Mouse (Mus musculus): ENCODE measurements around the gene Prune2. TPM values are rescaled to one million over a fixed set of nuclear protein-coding genes. Genes with fewer than 3 reads are reported as not detected.

Gene Prune2
- polyA plus RNA-seq, 1 experiment from 2014 or later: 11.6 TPM

GRCm38 (mm10) chr19:16997915-16998314 lies 42.0 kb downstream of the Prune2 start:
- H3K4me3 ChIP-seq (ENCODE audit: control insufficient read depth in 1 of 2, insufficient read depth in 1 of 2, low read depth in 1 of 2, low read length in 2 of 2): no peak overlapping the region
- H3K36me3 ChIP-seq (ENCODE audit: control insufficient read depth, insufficient read depth, low read length): no peaks in the 10 kb centered on the region
- H3K4me2 ChIP-seq (ENCODE audit: low read length): no peak overlapping the region
- WGBS: 68% methylated on average over 7 of the region's 7 CpGs
- ATAC-seq (ENCODE audit: insufficient number of reproducible peaks, insufficient read depth, low FRiP score, low read depth): no peak
- no peaks in the 10 kb centered on the region for H3K4me1 ChIP-seq (ENCODE audit: control insufficient read depth in 2 of 2, insufficient read depth in 2 of 2, low read length in 2 of 2)
- no peak overlapping the region for H3K9ac ChIP-seq (ENCODE audit: low read length)
- H3K9me3 ChIP-seq (ENCODE audit: control insufficient read depth, low read length): no peaks in the 10 kb centered on the region
- no peaks in the 10 kb centered on the region for H3K27me3 ChIP-seq (ENCODE audit: control insufficient read depth, insufficient read depth, low read length)
- H3K27ac ChIP-seq (replicated peaks in 1 of 2; ENCODE audit: control insufficient read depth in 1 of 2, insufficient read depth in 1 of 2, low read depth in 2 of 2, low read length in 2 of 2): no peak overlapping the region

GRCm38 (mm10) chr19:17006220-17006907 lies 50.4 kb downstream of the Prune2 start:
- Histone ChIP-seq H3K4me1 (ENCODE audit: control insufficient read depth in 2 of 2, insufficient read depth in 2 of 2, low read length in 2 of 2) (peaks cover 3% of the 10 kb centered on the region in 2 experiments), H3K9ac (ENCODE audit: low read length) (no peak overlapping the region), H3K27ac (replicated peaks in 1 of 2; ENCODE audit: control insufficient read depth in 1 of 2, insufficient read depth in 1 of 2, low read depth in 2 of 2, low read length in 2 of 2) (no peak overlapping the region), H3K9me3 (ENCODE audit: control insufficient read depth, low read length) (no peaks in the 10 kb centered on the region), H3K4me3 (ENCODE audit: control insufficient read depth in 1 of 2, insufficient read depth in 1 of 2, low read depth in 1 of 2, low read length in 2 of 2) (no peak overlapping the region), H3K36me3 (ENCODE audit: control insufficient read depth, insufficient read depth, low read length) (no peaks in the 10 kb centered on the region), H3K4me2 (ENCODE audit: low read length) (no peak overlapping the region), H3K27me3 (ENCODE audit: control insufficient read depth, insufficient read depth, low read length) (no peaks in the 10 kb centered on the region)
- 67% methylated on average over 17 of the region's 17 CpGs for WGBS
- no peak for ATAC-seq (ENCODE audit: insufficient number of reproducible peaks, insufficient read depth, low FRiP score, low read depth)

GRCm38 (mm10) chr19:17011261-17011995 lies 55.5 kb downstream of the Prune2 start:
- 7% methylated on average over 6 of the region's 6 CpGs for WGBS
- Histone ChIP-seq H3K4me2 (ENCODE audit: low read length) (no peak overlapping the region), H3K4me3 (ENCODE audit: control insufficient read depth in 1 of 2, insufficient read depth in 1 of 2, low read depth in 1 of 2, low read length in 2 of 2) (no peak overlapping the region; a peak in 1 of 4 replicates), H3K27ac (replicated peaks in 1 of 2; ENCODE audit: control insufficient read depth in 1 of 2, insufficient read depth in 1 of 2, low read depth in 2 of 2, low read length in 2 of 2) (no peak overlapping the region), H3K4me1 (ENCODE audit: control insufficient read depth in 2 of 2, insufficient read depth in 2 of 2, low read length in 2 of 2) (peaks cover 4 to 6% of the 10 kb centered on the region in 2 experiments), H3K9me3 (ENCODE audit: control insufficient read depth, low read length) (no peaks in the 10 kb centered on the region), H3K9ac (ENCODE audit: low read length) (no peak overlapping the region), H3K27me3 (ENCODE audit: control insufficient read depth, insufficient read depth, low read length) (no peaks in the 10 kb centered on the region), H3K36me3 (ENCODE audit: control insufficient read depth, insufficient read depth, low read length) (no peaks in the 10 kb centered on the region)
- ATAC-seq (ENCODE audit: insufficient number of reproducible peaks, insufficient read depth, low FRiP score, low read depth): no peak

DNA sequence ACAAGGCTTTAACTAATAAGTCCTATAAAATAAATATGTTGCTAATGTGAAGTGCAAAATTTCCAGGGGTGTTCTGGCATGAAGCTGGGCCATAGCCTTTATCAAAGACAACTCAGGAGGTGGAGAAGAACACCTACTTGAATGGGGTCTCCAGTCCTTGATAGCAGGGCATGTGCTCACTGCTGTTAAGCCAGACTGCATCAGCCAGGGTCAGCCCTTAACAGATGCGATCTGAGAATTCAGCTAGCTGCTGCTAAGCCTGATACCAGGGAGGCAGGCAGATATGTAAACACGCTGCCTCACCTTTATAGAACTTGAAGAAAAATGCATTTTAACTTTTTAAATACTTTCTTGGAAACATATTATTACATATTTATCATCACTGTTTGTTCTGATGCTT lies 57.2 kb downstream of the Prune2 start:
- Histone ChIP-seq H3K4me1 (ENCODE audit: control insufficient read depth in 2 of 2, insufficient read depth in 2 of 2, low read length in 2 of 2) (peaks cover 4 to 6% of the 10 kb centered on the region in 2 experiments), H3K4me2 (ENCODE audit: low read length) (no peak overlapping the region), H3K9me3 (ENCODE audit: control insufficient read depth, low read length) (no peaks in the 10 kb centered on the region), H3K36me3 (ENCODE audit: control insufficient read depth, insufficient read depth, low read length) (no peaks in the 10 kb centered on the region), H3K27me3 (ENCODE audit: control insufficient read depth, insufficient read depth, low read length) (no peaks in the 10 kb centered on the region), H3K9ac (ENCODE audit: low read length) (no peak overlapping the region), H3K27ac (replicated peaks in 1 of 2; ENCODE audit: control insufficient read depth in 1 of 2, insufficient read depth in 1 of 2, low read depth in 2 of 2, low read length in 2 of 2) (no peak overlapping the region), H3K4me3 (ENCODE audit: control insufficient read depth in 1 of 2, insufficient read depth in 1 of 2, low read depth in 1 of 2, low read length in 2 of 2) (no peak overlapping the region)
- no peak for ATAC-seq (ENCODE audit: insufficient number of reproducible peaks, insufficient read depth, low FRiP score, low read depth)
- 58% methylated on average over 2 of the region's 2 CpGs for WGBS

DNA sequence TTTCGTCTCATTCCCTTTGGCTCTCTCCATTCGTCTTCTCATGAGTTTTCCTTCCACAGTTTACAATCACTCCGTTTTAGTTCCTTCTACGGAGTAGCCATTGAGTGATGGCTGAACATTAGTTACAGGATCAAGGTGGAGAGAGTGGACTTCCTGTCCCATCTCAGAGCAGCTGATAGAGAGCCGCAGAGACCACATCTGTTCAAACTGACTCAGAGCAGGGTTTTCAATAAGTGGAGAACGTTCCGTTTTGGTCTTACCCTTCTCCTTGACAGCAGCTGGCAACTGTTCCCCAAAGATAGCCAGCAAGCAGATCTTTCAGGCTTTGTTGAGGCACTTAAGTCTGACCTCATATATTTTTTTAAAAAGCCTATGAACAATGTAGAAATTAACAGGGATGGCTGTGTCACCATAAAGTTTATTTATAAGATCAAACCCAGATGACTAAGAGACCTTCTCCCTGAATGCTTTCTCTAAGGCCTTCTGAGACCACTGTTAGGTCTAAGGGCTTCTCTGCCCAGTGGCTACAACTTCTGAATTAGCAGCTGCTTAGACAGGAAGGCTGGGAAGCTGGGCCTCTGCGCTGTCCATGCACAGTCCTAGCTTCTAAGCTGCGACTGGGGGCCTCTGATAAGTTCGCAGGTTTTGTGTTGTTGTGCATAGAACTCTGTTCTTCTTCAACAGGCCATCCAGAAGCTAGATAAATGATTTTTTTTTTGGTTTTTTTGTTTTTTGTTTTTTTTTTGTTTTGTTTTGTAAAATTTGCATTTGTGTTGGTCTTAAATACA lies 58.6 kb downstream of the Prune2 start:
- no peak overlapping the region for H3K27ac ChIP-seq (replicated peaks in 1 of 2; ENCODE audit: control insufficient read depth in 1 of 2, insufficient read depth in 1 of 2, low read depth in 2 of 2, low read length in 2 of 2)
- no peaks in the 10 kb centered on the region for H3K9me3 ChIP-seq (ENCODE audit: control insufficient read depth, low read length)
- no peaks in the 10 kb centered on the region for H3K36me3 ChIP-seq (ENCODE audit: control insufficient read depth, insufficient read depth, low read length)
- H3K9ac ChIP-seq (ENCODE audit: low read length): no peak overlapping the region
- H3K4me1 ChIP-seq (ENCODE audit: control insufficient read depth in 2 of 2, insufficient read depth in 2 of 2, low read length in 2 of 2): peaks cover 4 to 6% of the 10 kb centered on the region in 2 experiments
- ATAC-seq (ENCODE audit: insufficient number of reproducible peaks, insufficient read depth, low FRiP score, low read depth): no peak
- H3K27me3 ChIP-seq (ENCODE audit: control insufficient read depth, insufficient read depth, low read length): no peaks in the 10 kb centered on the region
- no peak overlapping the region for H3K4me2 ChIP-seq (ENCODE audit: low read length)
- no peak overlapping the region for H3K4me3 ChIP-seq (ENCODE audit: control insufficient read depth in 1 of 2, insufficient read depth in 1 of 2, low read depth in 1 of 2, low read length in 2 of 2)
- 51% methylated on average over 10 of the region's 10 CpGs for WGBS

DNA sequence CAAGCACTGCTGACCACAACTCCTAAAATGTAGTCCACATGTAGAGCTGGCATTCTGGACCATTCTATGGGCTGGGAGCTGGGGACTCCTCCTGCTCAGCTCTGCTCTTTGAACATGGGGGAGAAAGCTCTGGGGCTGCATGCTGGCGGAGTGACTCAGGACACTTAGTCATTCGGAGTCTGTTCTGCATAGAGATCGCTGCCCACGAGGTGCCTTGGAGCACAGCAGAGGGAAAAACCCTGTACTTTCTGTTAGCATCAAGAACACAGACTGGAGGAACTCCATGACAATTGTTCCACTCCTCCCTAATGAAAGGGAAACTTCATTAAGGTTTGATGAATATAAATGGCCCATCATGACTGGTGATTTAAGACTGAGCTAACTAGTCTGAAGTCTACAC lies 68.8 kb downstream of the Prune2 start:
- no peak overlapping the region for H3K27ac ChIP-seq (replicated peaks in 1 of 2; ENCODE audit: control insufficient read depth in 1 of 2, insufficient read depth in 1 of 2, low read depth in 2 of 2, low read length in 2 of 2)
- H3K27me3 ChIP-seq (ENCODE audit: control insufficient read depth, insufficient read depth, low read length): no peaks in the 10 kb centered on the region
- H3K9ac ChIP-seq (ENCODE audit: low read length): no peak overlapping the region
- H3K36me3 ChIP-seq (ENCODE audit: control insufficient read depth, insufficient read depth, low read length): no peaks in the 10 kb centered on the region
- H3K4me3 ChIP-seq (ENCODE audit: control insufficient read depth in 1 of 2, insufficient read depth in 1 of 2, low read depth in 1 of 2, low read length in 2 of 2): no peak overlapping the region
- H3K4me2 ChIP-seq (ENCODE audit: low read length): no peak overlapping the region
- WGBS: 75% methylated on average over 4 of the region's 4 CpGs
- no peak for ATAC-seq (ENCODE audit: insufficient number of reproducible peaks, insufficient read depth, low FRiP score, low read depth)
- no peaks in the 10 kb centered on the region for H3K4me1 ChIP-seq (ENCODE audit: control insufficient read depth in 2 of 2, insufficient read depth in 2 of 2, low read length in 2 of 2)
- H3K9me3 ChIP-seq (ENCODE audit: control insufficient read depth, low read length): no peaks in the 10 kb centered on the region

DNA sequence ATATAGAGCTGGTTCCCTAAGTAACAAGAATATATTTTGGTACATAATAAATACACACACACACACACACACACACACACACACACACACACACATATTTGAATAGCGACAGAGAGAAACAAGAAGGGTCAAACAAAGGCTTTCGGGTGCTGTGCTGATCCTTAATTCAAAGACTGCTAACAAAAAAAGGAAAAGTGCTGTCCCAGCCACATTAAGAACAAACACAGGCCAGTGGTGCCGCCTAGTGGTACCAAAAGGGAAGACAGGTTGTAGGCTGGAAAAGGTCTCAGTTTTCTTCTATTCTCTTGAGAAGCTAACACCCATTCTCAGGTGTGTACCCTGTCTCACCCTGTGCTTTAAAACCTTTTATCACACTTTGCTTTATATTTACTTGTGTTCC lies 74.4 kb downstream of the Prune2 start:
- H3K4me3 ChIP-seq (ENCODE audit: control insufficient read depth in 1 of 2, insufficient read depth in 1 of 2, low read depth in 1 of 2, low read length in 2 of 2): no peak overlapping the region
- no peaks in the 10 kb centered on the region for H3K27me3 ChIP-seq (ENCODE audit: control insufficient read depth, insufficient read depth, low read length)
- 3% methylated on average over 3 of the region's 3 CpGs for WGBS
- ATAC-seq (ENCODE audit: insufficient number of reproducible peaks, insufficient read depth, low FRiP score, low read depth): no peak
- H3K27ac ChIP-seq (replicated peaks in 1 of 2; ENCODE audit: control insufficient read depth in 1 of 2, insufficient read depth in 1 of 2, low read depth in 2 of 2, low read length in 2 of 2): no peak overlapping the region
- no peaks in the 10 kb centered on the region for H3K36me3 ChIP-seq (ENCODE audit: control insufficient read depth, insufficient read depth, low read length)
- no peak overlapping the region for H3K9ac ChIP-seq (ENCODE audit: low read length)
- H3K4me2 ChIP-seq (ENCODE audit: low read length): no peak overlapping the region
- H3K4me1 ChIP-seq (ENCODE audit: control insufficient read depth in 2 of 2, insufficient read depth in 2 of 2, low read length in 2 of 2): no peaks in the 10 kb centered on the region
- H3K9me3 ChIP-seq (ENCODE audit: control insufficient read depth, low read length): no peaks in the 10 kb centered on the region

Data from heart, embryonic 14.5 days (tissue).